Mouse (Mus musculus) midbrain, embryonic 10.5 days (tissue): ENCODE results near the gene Spock1. TPM values are rescaled to one million over a fixed set of nuclear protein-coding genes. Genes with fewer than 3 reads are reported as not detected.
A peak's percentile ranks its signal among the peaks of the same experiment; 100 is the strongest.

Source experiments
- DNase-seq: peaks from one replicate; pipeline ENCODE4 v3.0.0-alpha.2; 2017; ENCODE audit warnings: low spot score
- H3K27ac ChIP-seq: fragments of 300-500 bp; sonication (generic); replicated peaks from 2 replicates; pipeline ENCODE4 v1.5.1; 2016; ENCODE audit warnings: mild to moderate bottlenecking
- H3K27me3 ChIP-seq: fragments of 300-500 bp; sonication (generic); 2 replicates; pipeline ENCODE4 v1.6.1; 2016; ENCODE audit warnings: low read depth, mild to moderate bottlenecking; ENCODE audit not compliant: poor library complexity, severe bottlenecking
- H3K36me3 ChIP-seq: fragments of 300-500 bp; sonication (generic); 2 replicates; pipeline ENCODE4 v1.6.1; 2016; ENCODE audit warnings: mild to moderate bottlenecking, moderate library complexity
- H3K4me1 ChIP-seq: fragments of 300-500 bp; sonication (generic); 2 replicates; pipeline ENCODE4 v1.6.1; 2016
- H3K4me3 ChIP-seq: fragments of 300-500 bp; sonication (generic); 2 replicates; pipeline ENCODE4 v1.5.1; 2016; ENCODE audit warnings: mild to moderate bottlenecking, moderate library complexity
- H3K9me3 ChIP-seq: fragments of 300-500 bp; sonication (generic); replicated peaks from 2 replicates; pipeline ENCODE4 v1.6.1; 2016; ENCODE audit warnings: mild to moderate bottlenecking
- WGBS: fragments of 180-500 bp; shearing (Covaris S2); methylation state at CpG from one replicate; pipeline ENCODE4 v1.1.7; 2016; 5-methylcytosine and 5-hydroxymethylcytosine counted together
- polyA plus RNA-seq: library from polyadenylated mRNA; unstranded; fragments of >200 nt; fragmentation: Nextera tagmentation; extraction: Ambion mirVana; gene quantifications from 2 replicates; pipeline ENCODE4 v1.2.1, GENCODE M21; 2016

The Spock1 gene
- polyA plus RNA-seq = 5.0 and 12.2 TPM in 2 replicates

DNA sequence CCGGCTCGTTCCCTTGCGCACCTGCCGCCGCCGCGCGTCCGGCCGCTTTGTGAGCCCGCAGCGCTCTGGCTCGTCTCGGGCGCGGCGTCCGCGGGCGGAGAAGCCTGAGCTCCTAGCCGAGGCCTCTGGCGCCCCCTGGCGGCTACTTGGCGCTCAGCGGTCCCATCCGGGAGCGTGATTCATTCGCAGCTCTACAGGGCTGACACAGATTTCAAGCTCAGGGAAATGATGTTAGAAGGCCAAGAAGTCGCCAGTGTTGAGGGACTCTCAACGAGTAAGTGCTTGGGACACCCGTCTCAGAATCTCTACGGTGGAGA is at the start of gene Spock1:
TSS of gene Spock1 (minus strand) at position 67 of the 317 bp plus-strand sequence.
- Histone ChIP-seq H3K4me1 (peaks cover 11% of the 10 kb centered on the region), H3K27ac (peak within 1 kb of the TSS; percentile 82), H3K36me3 (no peaks in the 10 kb centered on the region), H3K4me3 (peak within 1 kb of the TSS; percentile 64), H3K27me3 (peaks cover 48% of the 10 kb centered on the region), H3K9me3 (no peaks in the 10 kb centered on the region)
- under 1% methylated on average over 32 of the region's 32 CpGs for WGBS
- peak; percentile 90 for DNase-seq

DNA sequence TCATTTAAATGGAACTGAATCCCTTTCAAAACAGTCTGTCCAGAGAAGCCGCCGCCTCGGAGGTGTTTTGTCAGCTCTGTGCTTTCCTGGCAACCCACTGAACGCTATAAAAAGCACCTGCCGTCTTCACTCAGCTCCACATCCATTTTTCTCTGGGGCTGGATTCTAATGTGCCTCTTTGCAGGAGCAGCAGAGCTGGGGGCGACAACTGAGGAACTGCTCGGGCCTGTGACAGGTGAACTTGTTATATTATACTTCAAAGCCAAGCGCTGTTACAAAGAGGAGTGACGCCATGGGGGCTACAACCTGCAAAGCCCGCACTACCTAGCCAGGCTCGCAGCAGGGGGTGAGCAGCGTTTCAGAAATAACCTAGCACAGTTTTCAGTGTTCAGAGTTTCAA is 42.0 kb upstream of the Spock1 start:
- no peaks in the 10 kb centered on the region for H3K9me3 ChIP-seq
- no peaks in the 10 kb centered on the region for H3K27me3 ChIP-seq
- 92% methylated on average over 12 of the region's 12 CpGs for WGBS
- no peaks in the 10 kb centered on the region for H3K36me3 ChIP-seq
- no peak overlapping the region for H3K4me3 ChIP-seq
- no peak for DNase-seq
- H3K27ac ChIP-seq = no peak overlapping the region
- H3K4me1 ChIP-seq = no peaks in the 10 kb centered on the region

DNA sequence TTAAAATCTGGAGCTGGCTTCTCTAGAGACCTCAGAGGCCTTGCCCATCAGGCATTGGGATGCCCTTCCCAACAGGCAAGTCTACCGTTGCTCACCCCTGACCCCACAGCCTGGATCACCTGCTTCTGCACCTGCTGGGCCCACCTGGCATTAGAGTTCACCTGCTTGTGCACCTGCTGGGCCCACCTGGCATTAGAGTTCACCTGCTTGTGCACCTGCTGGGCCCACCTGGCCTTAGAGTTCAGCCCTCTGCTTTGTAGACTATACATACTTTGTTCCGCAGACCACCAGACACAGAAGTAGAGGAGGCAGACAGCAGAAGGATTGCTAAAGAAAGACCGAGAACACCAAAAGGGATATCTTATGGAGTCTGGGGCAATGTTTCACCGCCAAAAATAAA is 41.4 kb upstream of the Spock1 start:
- H3K36me3 ChIP-seq = no peaks in the 10 kb centered on the region
- DNase-seq = no peak
- WGBS = 91% methylated on average over 4 of the region's 4 CpGs

DNA sequence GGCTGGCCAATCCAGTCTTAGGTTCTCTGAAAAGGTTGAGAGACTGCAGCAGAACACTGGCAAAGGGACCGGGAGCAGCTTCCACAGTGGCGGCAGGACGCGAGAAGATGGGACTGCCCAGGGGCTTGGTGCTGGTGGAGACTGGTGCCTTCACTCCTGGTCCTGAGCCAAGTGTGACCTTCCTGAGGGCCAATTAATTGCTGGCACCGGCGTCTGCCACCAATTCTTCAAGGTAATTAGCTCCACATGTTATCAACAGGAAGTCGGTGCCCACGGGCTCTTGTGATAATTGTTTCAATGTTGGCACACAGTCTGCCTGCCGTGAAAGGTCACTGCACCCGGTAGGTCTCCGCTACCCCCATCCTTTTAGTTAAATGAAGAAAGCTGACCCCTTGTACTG is 37.1 kb upstream of the Spock1 start:
- peaks cover 3% of the 10 kb centered on the region; the same call in 1 of the 2 replicates for H3K27me3 ChIP-seq
- H3K36me3 ChIP-seq = no peaks in the 10 kb centered on the region
- WGBS = 86% methylated on average over 11 of the region's 11 CpGs
- H3K4me1 ChIP-seq = no peaks in the 10 kb centered on the region
- H3K27ac ChIP-seq = no peak overlapping the region
- no peak overlapping the region for H3K4me3 ChIP-seq
- H3K9me3 ChIP-seq = no peaks in the 10 kb centered on the region
- no peak for DNase-seq

More for the DNA sequence above, 41.4 kb upstream of the Spock1 start:
- no peaks in the 10 kb centered on the region for H3K4me1 ChIP-seq
- H3K27ac ChIP-seq = no peak overlapping the region
- H3K27me3 ChIP-seq = no peaks in the 10 kb centered on the region
- H3K9me3 ChIP-seq = no peaks in the 10 kb centered on the region
- H3K4me3 ChIP-seq = no peak overlapping the region

DNA sequence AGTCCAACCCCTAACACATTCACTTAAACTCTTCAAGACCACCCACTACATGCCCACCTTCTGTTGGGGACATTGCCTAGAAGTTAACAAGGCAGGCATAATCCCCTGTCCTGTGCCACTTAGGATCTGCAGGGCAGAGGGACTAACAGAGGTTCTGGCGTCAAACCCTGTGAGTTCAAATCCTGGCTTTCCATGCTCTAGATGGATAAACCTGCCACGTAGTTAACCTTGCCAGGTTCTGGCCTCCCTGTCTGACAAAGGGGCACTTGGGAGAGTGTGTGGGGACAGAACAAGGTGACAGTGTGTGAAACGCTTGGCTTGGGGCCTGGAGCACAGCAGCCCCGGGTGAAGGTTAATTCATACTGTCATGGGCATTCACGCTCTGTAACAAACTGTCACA is 36.3 kb upstream of the Spock1 start:
- Histone ChIP-seq H3K4me1 (peaks cover under 1% of the 10 kb centered on the region; the same call in 1 of the 2 replicates), H3K4me3 (no peak overlapping the region), H3K9me3 (no peaks in the 10 kb centered on the region), H3K36me3 (no peaks in the 10 kb centered on the region), H3K27ac (no peak overlapping the region), H3K27me3 (peaks cover 3% of the 10 kb centered on the region; the same call in 1 of the 2 replicates)
- 87% methylated on average over 5 of the region's 5 CpGs for WGBS
- no peak for DNase-seq

DNA sequence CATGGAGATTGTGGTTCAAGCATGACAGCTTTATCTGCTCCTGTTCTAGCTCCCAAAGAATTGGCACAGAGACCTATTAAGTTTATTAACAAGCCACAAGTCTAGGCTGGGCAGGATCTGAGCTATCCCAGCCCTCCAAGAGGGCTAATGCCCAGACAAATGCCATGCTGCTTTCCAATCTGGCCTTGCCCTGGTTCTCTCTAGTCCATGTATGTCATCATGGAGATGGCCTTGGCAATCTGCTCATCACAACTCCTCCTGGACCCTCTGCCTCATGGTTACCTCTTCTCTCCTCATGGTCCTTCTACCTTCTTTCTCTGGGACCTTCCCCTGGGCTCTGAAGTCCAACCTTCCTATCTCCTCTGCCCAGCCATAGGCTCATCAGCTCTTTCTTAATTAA is 35.8 kb upstream of the Spock1 start:
- Histone ChIP-seq H3K27ac (no peak overlapping the region), H3K36me3 (no peaks in the 10 kb centered on the region), H3K4me1 (peaks cover 6% of the 10 kb centered on the region), H3K9me3 (no peaks in the 10 kb centered on the region), H3K27me3 (peaks cover 3% of the 10 kb centered on the region; the same call in 1 of the 2 replicates), H3K4me3 (no peak overlapping the region)
- DNase-seq = no peak

DNA sequence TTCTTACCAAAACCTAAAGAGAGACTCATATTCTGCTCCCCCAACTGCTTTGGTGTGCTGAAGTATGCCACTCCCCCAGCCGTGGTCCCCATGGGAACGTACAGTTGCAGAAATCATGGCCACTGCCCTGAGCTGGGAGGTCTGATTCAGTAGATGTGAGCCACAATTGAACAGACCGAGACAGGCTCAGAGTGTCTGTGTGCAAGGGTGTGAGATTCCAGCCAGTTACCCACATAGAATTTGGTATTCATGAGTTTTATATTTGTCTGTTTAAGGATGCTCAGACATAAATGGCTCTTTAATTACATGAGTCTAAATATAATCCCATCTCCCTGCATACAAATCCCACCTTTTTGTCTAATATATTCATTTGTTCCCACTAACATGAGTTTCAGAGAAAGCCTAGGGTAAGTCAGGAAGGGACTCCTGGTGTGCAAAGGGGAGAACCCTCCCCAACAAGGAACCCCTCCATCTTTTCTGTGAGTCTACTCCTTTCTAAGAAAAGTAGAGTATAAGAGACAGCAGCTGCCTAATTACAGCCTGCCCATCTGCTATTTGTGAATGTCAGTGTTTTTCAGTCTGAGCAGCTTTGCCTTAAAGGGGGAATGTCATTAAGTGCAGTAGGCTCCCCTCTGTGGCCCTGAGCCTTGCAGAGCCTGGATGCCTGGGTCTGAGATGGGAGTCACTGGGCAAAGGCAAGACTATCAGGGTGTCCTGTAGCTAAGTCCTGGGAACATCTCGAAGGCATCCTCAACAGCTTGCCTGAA is 29.5 kb upstream of the Spock1 start:
- Histone ChIP-seq H3K4me1 (peaks cover 13% of the 10 kb centered on the region), H3K36me3 (no peaks in the 10 kb centered on the region), H3K9me3 (no peaks in the 10 kb centered on the region), H3K27ac (no peak overlapping the region), H3K27me3 (peaks cover 3% of the 10 kb centered on the region; the same call in 1 of the 2 replicates), H3K4me3 (no peak overlapping the region)
- WGBS = 83% methylated on average over 4 of the region's 4 CpGs
- DNase-seq = no peak

DNA sequence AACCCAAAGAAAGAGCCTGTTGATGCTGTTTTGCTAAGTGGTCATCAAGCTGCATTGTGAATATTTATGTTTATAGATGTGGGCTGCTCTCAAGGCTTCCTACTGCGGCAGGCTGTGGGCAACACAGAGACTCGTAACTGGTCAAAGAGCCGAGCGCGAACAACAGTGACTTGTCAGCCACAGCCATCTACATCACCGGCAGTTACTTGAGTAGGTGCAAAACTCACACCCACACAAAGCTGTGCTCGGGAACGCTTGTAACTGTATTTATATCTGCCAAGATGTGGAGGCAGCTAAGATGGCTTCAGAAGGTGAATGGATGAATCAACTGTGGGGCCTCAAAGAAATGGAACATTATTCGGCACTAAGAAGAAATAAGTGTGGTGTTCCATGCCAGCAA is 23.9 kb upstream of the Spock1 start:
- no peaks in the 10 kb centered on the region for H3K27me3 ChIP-seq
- peaks cover 23% of the 10 kb centered on the region for H3K4me1 ChIP-seq
- WGBS = 94% methylated on average over 9 of the region's 9 CpGs
- H3K36me3 ChIP-seq = no peaks in the 10 kb centered on the region
- no peak for DNase-seq
- no peak overlapping the region for H3K4me3 ChIP-seq
- H3K27ac ChIP-seq = 0 out of 2 replicates have a peak overlapping the region, but pooled peaks have one; percentile 9
- no peaks in the 10 kb centered on the region for H3K9me3 ChIP-seq

DNA sequence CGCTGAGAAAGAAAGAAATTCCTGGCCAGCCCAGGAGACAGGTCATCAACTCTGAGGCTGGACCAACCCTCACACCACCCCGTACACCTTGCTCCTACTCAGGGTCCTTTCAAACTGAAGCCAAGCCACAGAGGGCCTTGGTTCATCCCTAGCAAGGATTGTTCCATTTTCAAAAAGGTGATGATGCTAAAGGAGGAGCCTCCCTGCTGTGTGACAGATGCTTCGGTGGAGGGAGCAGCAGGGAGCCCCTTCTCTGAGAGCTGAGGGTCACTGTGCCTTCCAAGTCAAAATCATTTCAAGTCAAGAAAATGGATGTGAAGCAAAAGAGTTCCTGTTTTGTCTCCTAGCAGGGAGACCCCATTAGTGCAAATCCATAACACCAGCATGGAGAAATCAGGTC is 23.2 kb upstream of the Spock1 start:
- H3K27ac ChIP-seq = peak overlapping the region; percentile 9
- no peak overlapping the region for H3K4me3 ChIP-seq
- H3K36me3 ChIP-seq = no peaks in the 10 kb centered on the region
- peaks cover 23% of the 10 kb centered on the region for H3K4me1 ChIP-seq
- H3K27me3 ChIP-seq = no peaks in the 10 kb centered on the region
- 58% methylated on average over 3 of the region's 3 CpGs for WGBS
- no peaks in the 10 kb centered on the region for H3K9me3 ChIP-seq
- DNase-seq = no peak

DNA sequence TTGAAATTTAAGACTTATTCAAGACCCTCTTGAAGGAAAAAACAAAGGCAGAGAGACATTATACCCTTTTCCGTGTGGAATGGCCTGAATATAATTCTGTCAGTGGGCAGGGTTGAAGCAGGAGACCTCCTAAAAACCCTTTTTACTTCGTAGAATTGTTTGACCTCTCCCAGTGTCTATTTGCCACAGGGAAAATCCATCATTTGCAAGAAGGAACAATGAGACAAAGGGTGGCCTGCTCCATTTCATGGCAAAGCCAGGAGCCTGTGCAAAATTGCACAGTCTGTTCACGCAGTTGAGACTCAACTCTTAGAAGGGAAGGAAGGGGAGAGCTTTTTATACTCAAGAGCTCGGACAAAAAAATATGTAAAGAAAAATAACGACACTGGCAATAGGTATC is 22.6 kb upstream of the Spock1 start:
- Histone ChIP-seq H3K9me3 (no peaks in the 10 kb centered on the region), H3K4me3 (no peak overlapping the region), H3K27ac (peak overlapping the region; percentile 9), H3K4me1 (peaks cover 23% of the 10 kb centered on the region), H3K36me3 (no peaks in the 10 kb centered on the region), H3K27me3 (no peaks in the 10 kb centered on the region)
- WGBS = 37% methylated on average over 5 of the region's 5 CpGs
- DNase-seq = peak; percentile 35

DNA sequence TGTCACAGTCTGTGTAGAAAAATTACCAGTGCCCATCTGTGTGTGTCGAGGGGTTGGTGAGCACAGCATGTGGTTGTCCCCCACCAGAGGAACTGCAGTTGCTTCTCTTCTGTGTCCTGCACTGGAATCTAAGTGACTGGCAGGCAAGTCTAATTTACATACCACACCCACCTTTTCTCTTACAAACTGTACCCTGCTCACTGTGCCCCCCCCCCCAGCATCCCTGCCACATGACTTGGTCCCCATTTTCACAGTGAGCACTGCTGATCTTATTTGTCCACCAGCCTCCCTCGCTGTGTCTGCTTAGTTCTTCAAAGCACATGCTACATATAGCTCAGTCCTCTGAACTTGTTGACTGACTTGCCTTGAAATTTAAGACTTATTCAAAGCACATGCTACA is 22.2 kb upstream of the Spock1 start:
- H3K27me3 ChIP-seq = no peaks in the 10 kb centered on the region
- H3K4me3 ChIP-seq = no peak overlapping the region
- peaks cover 23% of the 10 kb centered on the region for H3K4me1 ChIP-seq
- H3K36me3 ChIP-seq = no peaks in the 10 kb centered on the region
- DNase-seq = peak; percentile 28
- H3K27ac ChIP-seq = peak overlapping the region; percentile 9
- WGBS = 36% methylated on average over 2 of the region's 2 CpGs
- no peaks in the 10 kb centered on the region for H3K9me3 ChIP-seq

DNA sequence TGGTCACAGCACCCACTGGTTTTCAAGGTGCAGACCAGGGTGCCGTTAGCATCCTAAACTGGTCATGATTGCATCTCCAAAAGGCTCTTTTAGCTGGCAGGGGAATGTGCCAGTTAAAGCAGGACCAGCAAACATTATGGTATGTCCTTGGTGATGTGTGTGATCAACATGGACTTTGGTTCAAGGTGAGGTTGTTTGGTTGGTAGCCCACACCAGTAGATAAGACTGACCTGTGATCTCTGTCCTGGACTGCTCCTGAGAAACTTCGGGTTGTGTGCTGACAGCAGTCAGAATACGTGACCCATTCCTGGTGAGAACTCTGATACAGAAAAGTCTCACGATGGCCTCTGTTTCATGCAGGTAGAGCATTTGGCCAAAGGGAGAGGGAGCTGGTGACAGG is 11.8 kb upstream of the Spock1 start:
- H3K4me3 ChIP-seq = no peak overlapping the region
- no peaks in the 10 kb centered on the region for H3K27me3 ChIP-seq
- no peak overlapping the region for H3K27ac ChIP-seq
- no peaks in the 10 kb centered on the region for H3K36me3 ChIP-seq
- no peak for DNase-seq
- H3K9me3 ChIP-seq = no peaks in the 10 kb centered on the region; the same call in 1 of the 2 replicates
- H3K4me1 ChIP-seq = peaks cover 2% of the 10 kb centered on the region; the same call in 1 of the 2 replicates
- 95% methylated on average over 4 of the region's 4 CpGs for WGBS

DNA sequence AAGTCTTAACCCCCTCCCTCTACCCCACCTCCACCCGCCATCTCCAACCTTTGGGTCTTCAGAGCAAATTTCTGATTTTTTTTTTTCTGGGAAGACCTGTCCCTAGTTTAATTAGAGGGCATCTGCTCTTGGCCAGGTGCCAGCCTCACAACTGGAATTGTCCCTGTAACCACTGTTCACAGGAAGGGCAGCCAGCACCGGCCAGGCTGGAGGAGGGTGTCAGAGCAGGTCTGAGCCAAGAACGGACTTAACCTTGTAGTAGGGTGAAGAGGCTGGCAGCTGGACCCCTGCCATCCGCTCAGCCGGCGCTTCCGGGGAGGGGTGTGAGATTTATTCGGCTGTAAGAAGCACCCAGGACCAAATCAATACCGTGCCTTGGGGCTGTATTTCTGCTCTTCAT is 3.0 kb upstream of the Spock1 start:
- Histone ChIP-seq H3K9me3 (no peaks in the 10 kb centered on the region), H3K27me3 (peaks cover 35% of the 10 kb centered on the region), H3K4me1 (peaks cover 11% of the 10 kb centered on the region), H3K27ac (no peak overlapping the region), H3K36me3 (no peaks in the 10 kb centered on the region), H3K4me3 (no peak overlapping the region)
- no peak for DNase-seq
- 89% methylated on average over 9 of the region's 9 CpGs for WGBS
